Mouse (Mus musculus) neural tube, embryonic 11.5 days (tissue): Measurements from ENCODE around the gene Relt. TPM values are rescaled to one million over a fixed set of nuclear protein-coding genes. Genes with fewer than 3 reads are reported as not detected.
A peak's percentile ranks its signal among the peaks of the same experiment; 100 is the strongest.

ENCODE experiments used
- ATAC-seq: fragments of 200-750 bp; cut with Nextera tagmentation; 2 replicates; pipeline ENCODE4 v1.8.0; 2017; ENCODE audit warnings: moderate number of reproducible peaks, mild to moderate bottlenecking, moderate TSS enrichment, moderate library complexity; ENCODE audit not compliant: insufficient read depth, low FRiP score, low TSS enrichment
- DNase-seq: peaks from one replicate; pipeline ENCODE4 v3.0.0-alpha.2; 2015; ENCODE audit warnings: low spot score
- H3K27ac ChIP-seq: fragments of 300-500 bp; sonication (generic); 2 replicates; pipeline ENCODE4 v1.5.1; 2014; ENCODE audit warnings: low read depth, mild to moderate bottlenecking, low read length
- H3K27me3 ChIP-seq: fragments of 300-500 bp; sonication (generic); 2 replicates; pipeline ENCODE4 v1.6.1; 2014; ENCODE audit warnings: mild to moderate bottlenecking, low read length, mixed read lengths; ENCODE audit not compliant: control insufficient read depth, insufficient read depth
- H3K36me3 ChIP-seq: fragments of 300-500 bp; sonication (generic); 2 replicates; pipeline ENCODE4 v1.6.1; 2014; ENCODE audit warnings: mild to moderate bottlenecking, low read length, moderate library complexity, mixed read lengths; ENCODE audit not compliant: control insufficient read depth, insufficient read depth
- H3K4me1 ChIP-seq: fragments of 300-500 bp; sonication (generic); 2 replicates; pipeline ENCODE4 v1.6.1; 2014; ENCODE audit warnings: low read length, mixed read lengths; ENCODE audit not compliant: control insufficient read depth, insufficient read depth
- H3K4me2 ChIP-seq: fragments of 300-500 bp; sonication (generic); 2 replicates; pipeline ENCODE4 v1.6.1; 2014; ENCODE audit warnings: low read depth, mild to moderate bottlenecking, moderate library complexity
- H3K4me3 ChIP-seq: fragments of 300-500 bp; sonication (generic); 2 replicates; pipeline ENCODE4 v1.5.1; 2014; ENCODE audit warnings: low read depth, low read length
- H3K9ac ChIP-seq: fragments of 300-500 bp; sonication (generic); 2 replicates; pipeline ENCODE4 v1.6.1; 2014; ENCODE audit warnings: mild to moderate bottlenecking, low read length
- H3K9me3 ChIP-seq: fragments of 300-500 bp; sonication (generic); 2 replicates; pipeline ENCODE4 v1.6.1; 2016; ENCODE audit warnings: low read length; ENCODE audit not compliant: control insufficient read depth
- WGBS: fragments of 180-500 bp; shearing (Covaris S2); extraction: QIAGEN DNeasy Blood & Tissue Kit; methylation state at CpG from one replicate; pipeline ENCODE4 v1.1.7; 2014; 5-methylcytosine and 5-hydroxymethylcytosine counted together
- polyA plus RNA-seq: library from polyadenylated mRNA; unstranded; fragments of >200 nt; fragmentation: Nextera tagmentation; extraction: Ambion mirVana; gene quantifications from 2 replicates; pipeline ENCODE4 v1.2.1, GENCODE M21; 2014

The Relt gene
- polyA plus RNA-seq, 1 experiment from 2014 or later: 3.9 TPM

- no peak for ATAC-seq
- Histone ChIP-seq H3K4me3 (no peak overlapping the region), H3K4me1 (no peaks in the 10 kb centered on the region), H3K9ac (no peak overlapping the region), H3K36me3 (peaks cover 26% of the 10 kb centered on the region), H3K27ac (no peak overlapping the region), H3K9me3 (no peaks in the 10 kb centered on the region), H3K27me3 (no peaks in the 10 kb centered on the region), H3K4me2 (no peak overlapping the region)
- 95% methylated on average over 4 of the region's 4 CpGs for WGBS
- DNase-seq: no peak
These were observed 18.7 kb upstream of the Relt start for GRCm38 (mm10) chr7:100881950-100882349.

- ATAC-seq (no peak), DNase-seq (no peak)
- Histone ChIP-seq H3K9me3 (no peaks in the 10 kb centered on the region), H3K4me2 (no peak overlapping the region), H3K36me3 (peaks cover 28% of the 10 kb centered on the region), H3K4me1 (no peaks in the 10 kb centered on the region), H3K27ac (no peak overlapping the region), H3K27me3 (no peaks in the 10 kb centered on the region), H3K9ac (no peak overlapping the region), H3K4me3 (no peak overlapping the region)
- WGBS: 86% methylated on average over 9 of the region's 9 CpGs
These were observed 18.3 kb upstream of the Relt start for GRCm38 (mm10) chr7:100881531-100881930.

DNA sequence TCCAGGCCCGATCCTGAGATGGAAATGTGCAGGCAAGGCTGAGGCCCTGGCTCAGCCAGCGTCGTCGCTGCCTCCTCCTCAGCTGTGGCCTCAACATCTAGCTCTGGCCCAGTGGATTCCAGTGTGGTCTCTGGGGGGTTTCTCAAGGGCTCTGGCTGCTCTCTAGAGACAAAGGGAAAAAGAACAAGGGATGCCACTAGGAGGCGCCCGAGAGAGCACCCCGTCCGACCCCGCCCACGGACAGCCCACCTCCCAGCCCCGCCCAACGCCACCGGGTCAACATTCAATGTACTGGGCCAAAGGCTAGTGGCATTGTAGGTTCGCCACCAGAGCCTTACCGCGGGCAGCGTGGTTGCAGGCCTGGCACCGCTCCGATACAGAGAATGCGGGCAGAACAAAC, 16.3 kb upstream of the Relt start:
- WGBS: 11% methylated on average over 20 of the region's 20 CpGs
- no peak overlapping the region; the same call in 1 of the 2 replicates for H3K4me2 ChIP-seq
- peaks cover 26% of the 10 kb centered on the region for H3K36me3 ChIP-seq
- no peaks in the 10 kb centered on the region for H3K4me1 ChIP-seq
- ATAC-seq: no peak
- peak; percentile 76 for DNase-seq
- no peaks in the 10 kb centered on the region for H3K27me3 ChIP-seq
- no peak overlapping the region for H3K27ac ChIP-seq
- no peak overlapping the region for H3K4me3 ChIP-seq
- no peaks in the 10 kb centered on the region for H3K9me3 ChIP-seq
- peak overlapping the region; percentile 22 for H3K9ac ChIP-seq

- Histone ChIP-seq H3K4me3 (no peak overlapping the region), H3K9ac (no peak overlapping the region), H3K4me2 (no peak overlapping the region), H3K27me3 (no peaks in the 10 kb centered on the region), H3K4me1 (no peaks in the 10 kb centered on the region), H3K27ac (no peak overlapping the region), H3K36me3 (peaks cover 22% of the 10 kb centered on the region), H3K9me3 (no peaks in the 10 kb centered on the region)
- ATAC-seq (no peak), DNase-seq (no peak)
- WGBS: 92% methylated on average over 9 of the region's 9 CpGs
These were observed 13.5 kb upstream of the Relt start for GRCm38 (mm10) chr7:100876771-100877170.

DNA sequence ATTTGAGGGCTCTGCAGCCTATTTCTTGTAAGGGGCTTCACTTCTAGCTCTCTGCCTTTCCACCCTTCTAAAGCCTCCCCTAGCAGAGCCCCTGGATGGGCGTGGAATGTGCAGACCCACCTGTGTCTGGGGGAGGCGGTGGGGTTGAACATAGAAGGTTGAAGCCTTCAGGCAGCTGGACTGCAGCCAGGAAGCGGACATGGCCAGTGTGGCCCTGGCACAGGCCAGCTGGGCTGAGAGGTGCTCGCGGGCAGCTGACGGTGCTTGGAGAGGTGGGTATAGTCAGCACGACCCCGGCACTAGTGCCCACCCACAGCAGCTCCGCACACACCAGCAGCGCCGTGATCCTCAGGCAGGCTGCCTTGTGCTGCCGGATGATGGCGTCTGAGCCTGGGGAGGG, 13.0 kb upstream of the Relt start:
- H3K4me3 ChIP-seq: no peak overlapping the region
- no peak for DNase-seq
- no peak for ATAC-seq
- H3K4me2 ChIP-seq: no peak overlapping the region
- 94% methylated on average over 13 of the region's 13 CpGs for WGBS
- H3K9ac ChIP-seq: no peak overlapping the region
- no peak overlapping the region for H3K27ac ChIP-seq
- H3K36me3 ChIP-seq: peaks cover 20% of the 10 kb centered on the region
- no peaks in the 10 kb centered on the region for H3K27me3 ChIP-seq
- H3K9me3 ChIP-seq: no peaks in the 10 kb centered on the region
- H3K4me1 ChIP-seq: no peaks in the 10 kb centered on the region

DNA sequence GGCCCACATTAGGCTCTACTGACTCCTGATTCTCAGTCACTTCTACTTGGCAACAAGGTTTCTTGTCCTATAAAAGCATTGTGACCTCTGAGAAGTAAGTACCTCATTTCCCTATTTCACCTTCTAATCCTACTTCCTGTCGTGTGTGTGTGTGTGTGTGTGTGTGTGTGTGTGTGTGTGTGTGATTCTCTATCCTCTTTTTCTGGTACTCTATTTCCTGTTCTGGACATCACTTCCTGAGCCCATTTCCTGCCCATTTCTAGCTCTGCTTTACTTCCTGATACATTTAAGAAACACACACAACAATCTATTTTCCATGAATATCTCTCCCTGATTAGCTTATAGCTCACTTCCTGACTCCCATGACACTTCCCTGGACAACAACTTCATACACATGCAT, 12.6 kb upstream of the Relt start:
- Histone ChIP-seq H3K27ac (no peak overlapping the region), H3K27me3 (no peaks in the 10 kb centered on the region), H3K4me3 (no peak overlapping the region), H3K4me1 (no peaks in the 10 kb centered on the region), H3K9me3 (no peaks in the 10 kb centered on the region), H3K36me3 (peaks cover 17% of the 10 kb centered on the region), H3K9ac (no peak overlapping the region), H3K4me2 (no peak overlapping the region)
- DNase-seq (no peak), ATAC-seq (no peak)
- 75% methylated on average over 1 of the region's 1 CpGs for WGBS

GRCm38 (mm10) chr7:100873197-100873596, 10.0 kb upstream of the Relt start:
- ATAC-seq: no peak
- no peaks in the 10 kb centered on the region for H3K4me1 ChIP-seq
- no peak overlapping the region for H3K9ac ChIP-seq
- peaks cover 12% of the 10 kb centered on the region for H3K36me3 ChIP-seq
- DNase-seq: no peak
- no peak overlapping the region for H3K4me3 ChIP-seq
- H3K27ac ChIP-seq: no peak overlapping the region
- 93% methylated on average over 13 of the region's 13 CpGs for WGBS
- H3K27me3 ChIP-seq: no peaks in the 10 kb centered on the region
- H3K4me2 ChIP-seq: no peak overlapping the region
- H3K9me3 ChIP-seq: no peaks in the 10 kb centered on the region

GRCm38 (mm10) chr7:100871892-100872291, 8.6 kb upstream of the Relt start:
- no peaks in the 10 kb centered on the region for H3K9me3 ChIP-seq
- no peaks in the 10 kb centered on the region for H3K27me3 ChIP-seq
- peaks cover 8% of the 10 kb centered on the region; the same call in 1 of the 2 replicates for H3K36me3 ChIP-seq
- 83% methylated on average over 5 of the region's 5 CpGs for WGBS
- no peak overlapping the region for H3K4me2 ChIP-seq
- ATAC-seq: no peak
- no peak overlapping the region for H3K4me3 ChIP-seq
- H3K27ac ChIP-seq: no peak overlapping the region
- H3K9ac ChIP-seq: no peak overlapping the region
- DNase-seq: no peak
- H3K4me1 ChIP-seq: no peaks in the 10 kb centered on the region

DNA sequence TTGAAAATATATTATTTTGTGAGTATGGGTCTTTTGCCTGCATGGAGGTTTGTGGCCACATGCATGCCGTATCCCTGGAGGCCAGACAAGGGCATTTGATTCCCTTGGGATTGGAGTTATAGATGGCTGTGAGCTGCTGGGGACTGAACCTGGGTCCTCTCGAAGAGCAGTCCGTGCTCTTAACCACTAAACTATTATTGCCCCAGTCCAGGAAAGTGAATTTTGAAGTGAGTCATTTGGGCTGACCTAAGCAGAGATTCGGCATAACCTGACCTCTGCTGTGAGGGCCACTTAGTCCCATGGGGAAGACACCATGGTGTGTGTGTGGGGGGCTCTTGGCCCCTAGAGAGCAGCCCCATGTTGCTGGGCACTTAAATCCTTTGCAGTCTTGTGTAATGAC, 8.1 kb upstream of the Relt start:
- DNase-seq (no peak), ATAC-seq (no peak)
- 93% methylated on average over 4 of the region's 4 CpGs for WGBS
- Histone ChIP-seq H3K9ac (no peak overlapping the region), H3K27me3 (no peaks in the 10 kb centered on the region), H3K4me1 (no peaks in the 10 kb centered on the region), H3K4me2 (no peak overlapping the region), H3K4me3 (no peak overlapping the region), H3K27ac (no peak overlapping the region), H3K36me3 (peaks cover 5% of the 10 kb centered on the region; the same call in 1 of the 2 replicates), H3K9me3 (no peaks in the 10 kb centered on the region)
